Mouse (Mus musculus) embryonic facial prominence, embryonic 11.5 days (tissue): ENCODE data around the gene Prss23. TPM values are rescaled to one million over a fixed set of nuclear protein-coding genes. Genes with fewer than 3 reads are reported as not detected.

Experiments
- ATAC-seq: fragments of 200-750 bp; cut with Nextera tagmentation; replicated peaks from 2 replicates; pipeline ENCODE4 v1.8.0; 2017; ENCODE audit warnings: low read depth; ENCODE audit not compliant: insufficient number of reproducible peaks, low FRiP score, low TSS enrichment
- DNase-seq: peaks from one replicate; pipeline ENCODE4 v3.0.0-alpha.2; 2015; ENCODE audit warnings: low spot score
- H3K27ac ChIP-seq: fragments of 300-500 bp; sonication (generic); replicated peaks from 2 replicates; pipeline ENCODE4 v1.5.1; 2014; ENCODE audit warnings: mild to moderate bottlenecking, low read depth, low read length, control low read depth
- H3K27me3 ChIP-seq: fragments of 300-500 bp; sonication (generic); 2 replicates; pipeline ENCODE4 v1.6.1; 2014; ENCODE audit warnings: mild to moderate bottlenecking, low read length, moderate library complexity, mixed read lengths; ENCODE audit not compliant: control insufficient read depth, insufficient read depth
- H3K36me3 ChIP-seq: fragments of 300-500 bp; sonication (generic); replicated peaks from 2 replicates; pipeline ENCODE4 v1.6.1; 2014; ENCODE audit warnings: low read depth, mild to moderate bottlenecking, low read length, moderate library complexity, mixed read lengths; ENCODE audit not compliant: control insufficient read depth, insufficient read depth
- H3K4me1 ChIP-seq: fragments of 300-500 bp; sonication (generic); 2 replicates; pipeline ENCODE4 v1.6.1; 2014; ENCODE audit warnings: low read length, mixed read lengths; ENCODE audit not compliant: control insufficient read depth, insufficient read depth
- H3K4me2 ChIP-seq: fragments of 300-500 bp; sonication (generic); 2 replicates; pipeline ENCODE4 v1.6.1; 2014; ENCODE audit warnings: low read depth, mild to moderate bottlenecking, control low read depth, low read length, moderate library complexity
- H3K4me3 ChIP-seq: fragments of 300-500 bp; sonication (generic); 2 replicates; pipeline ENCODE4 v1.5.1; 2014; ENCODE audit warnings: low read depth, low read length, control low read depth
- H3K9ac ChIP-seq: fragments of 300-500 bp; sonication (generic); replicated peaks from 2 replicates; pipeline ENCODE4 v1.6.1; 2014; ENCODE audit warnings: mild to moderate bottlenecking, control low read depth, low read length
- H3K9me3 ChIP-seq: fragments of 300-500 bp; sonication (generic); replicated peaks from 2 replicates; pipeline ENCODE4 v1.6.1; 2016; ENCODE audit warnings: mild to moderate bottlenecking, low read length, inconsistent platforms, mixed read lengths; ENCODE audit not compliant: control insufficient read depth
- WGBS: fragments of 180-500 bp; shearing (Covaris S2); extraction: QIAGEN DNeasy Blood & Tissue Kit; methylation state at CpG from one replicate; pipeline ENCODE4 v1.1.7; 2014; 5-methylcytosine and 5-hydroxymethylcytosine counted together
- polyA plus RNA-seq: library from polyadenylated mRNA; unstranded; fragments of >200 nt; fragmentation: Nextera tagmentation; extraction: Ambion mirVana; gene quantifications from 2 replicates; pipeline ENCODE4 v1.2.1, GENCODE M21; 2014

The Prss23 gene
- polyA plus RNA-seq, result 55.0 and 59.3 TPM in 2 replicates

GRCm38 (mm10) chr7:89526731-89527429, at the start of gene Prss23:
Gene Prss23, minus strand, starts transcription at chr7:89527187.
- Histone ChIP-seq H3K4me3 (no peak within 1 kb of the TSS), H3K36me3 (no peaks in the 10 kb centered on the region), H3K27ac (peak within 1 kb of the TSS; percentile 52; the same call in 1 of the 2 replicates), H3K4me2 (0 out of 2 replicates have a peak within 1 kb of the TSS, but pooled peaks have one; percentile 7), H3K9me3 (no peaks in the 10 kb centered on the region), H3K27me3 (no peaks in the 10 kb centered on the region), H3K9ac (no peak within 1 kb of the TSS), H3K4me1 (no peaks in the 10 kb centered on the region)
- 39% methylated on average over 16 of the region's 16 CpGs for WGBS
- ATAC-seq, result 0 out of 2 replicates have a peak, but pooled peaks have one; percentile 56
- peak; percentile 74 for DNase-seq

- ATAC-seq (no peak), DNase-seq (no peak)
- Histone ChIP-seq H3K9ac (no peak overlapping the region), H3K27me3 (no peaks in the 10 kb centered on the region), H3K4me2 (no peak overlapping the region), H3K4me3 (no peak overlapping the region), H3K36me3 (no peaks in the 10 kb centered on the region), H3K27ac (no peak overlapping the region), H3K4me1 (no peaks in the 10 kb centered on the region), H3K9me3 (no peaks in the 10 kb centered on the region)
- 90% methylated on average over 3 of the region's 3 CpGs for WGBS
Observed at GRCm38 (mm10) chr7:89576127-89576526, 49.1 kb upstream of the Prss23 start.

- H3K36me3 ChIP-seq, result no peaks in the 10 kb centered on the region
- no peaks in the 10 kb centered on the region for H3K27me3 ChIP-seq
- ATAC-seq (no peak), DNase-seq (no peak)
- 96% methylated on average over 2 of the region's 2 CpGs for WGBS
- no peak overlapping the region for H3K9ac ChIP-seq
- H3K4me1 ChIP-seq, result no peaks in the 10 kb centered on the region
- no peak overlapping the region for H3K27ac ChIP-seq
- H3K4me3 ChIP-seq, result no peak overlapping the region
- no peaks in the 10 kb centered on the region for H3K9me3 ChIP-seq
- no peak overlapping the region for H3K4me2 ChIP-seq
Observed at GRCm38 (mm10) chr7:89564569-89564968, 37.6 kb upstream of the Prss23 start.

GRCm38 (mm10) chr7:89563501-89563900, 36.5 kb upstream of the Prss23 start:
- no peak overlapping the region for H3K9ac ChIP-seq
- no peaks in the 10 kb centered on the region for H3K9me3 ChIP-seq
- no peaks in the 10 kb centered on the region for H3K4me1 ChIP-seq

GRCm38 (mm10) chr7:89562140-89562539, 35.2 kb upstream of the Prss23 start:
- H3K9me3 ChIP-seq, result no peaks in the 10 kb centered on the region
- DNase-seq, result no peak
- WGBS, result 71% methylated on average over 2 of the region's 2 CpGs
- no peak overlapping the region for H3K4me3 ChIP-seq
- H3K27me3 ChIP-seq, result no peaks in the 10 kb centered on the region
- ATAC-seq, result no peak
- H3K36me3 ChIP-seq, result no peaks in the 10 kb centered on the region
- H3K4me1 ChIP-seq, result no peaks in the 10 kb centered on the region
- no peak overlapping the region for H3K27ac ChIP-seq
- H3K9ac ChIP-seq, result no peak overlapping the region
- H3K4me2 ChIP-seq, result no peak overlapping the region

More at GRCm38 (mm10) chr7:89563501-89563900, 36.5 kb upstream of the Prss23 start:
- DNase-seq (no peak), ATAC-seq (no peak)
- 97% methylated on average over 2 of the region's 2 CpGs for WGBS
- no peaks in the 10 kb centered on the region for H3K27me3 ChIP-seq
- no peak overlapping the region for H3K4me3 ChIP-seq
- H3K27ac ChIP-seq, result no peak overlapping the region
- no peak overlapping the region for H3K4me2 ChIP-seq
- H3K36me3 ChIP-seq, result no peaks in the 10 kb centered on the region

GRCm38 (mm10) chr7:89560939-89561338, 34.0 kb upstream of the Prss23 start:
- Histone ChIP-seq H3K9ac (no peak overlapping the region), H3K4me1 (no peaks in the 10 kb centered on the region), H3K4me3 (no peak overlapping the region), H3K36me3 (no peaks in the 10 kb centered on the region), H3K4me2 (no peak overlapping the region), H3K9me3 (no peaks in the 10 kb centered on the region), H3K27me3 (no peaks in the 10 kb centered on the region), H3K27ac (no peak overlapping the region)
- ATAC-seq (no peak), DNase-seq (no peak)
- WGBS, result 85% methylated on average over 3 of the region's 3 CpGs

GRCm38 (mm10) chr7:89559633-89560032, 32.6 kb upstream of the Prss23 start:
- H3K4me2 ChIP-seq, result no peak overlapping the region
- ATAC-seq, result no peak
- no peak overlapping the region for H3K9ac ChIP-seq
- H3K27me3 ChIP-seq, result no peaks in the 10 kb centered on the region
- no peaks in the 10 kb centered on the region for H3K36me3 ChIP-seq
- no peak overlapping the region for H3K27ac ChIP-seq
- H3K4me1 ChIP-seq, result no peaks in the 10 kb centered on the region
- H3K4me3 ChIP-seq, result no peak overlapping the region
- no peak for DNase-seq
- no peaks in the 10 kb centered on the region for H3K9me3 ChIP-seq
- WGBS, result 86% methylated on average over 4 of the region's 4 CpGs

- no peak for DNase-seq
- Histone ChIP-seq H3K27ac (no peak overlapping the region), H3K9ac (no peak overlapping the region), H3K4me1 (no peaks in the 10 kb centered on the region), H3K27me3 (no peaks in the 10 kb centered on the region), H3K9me3 (no peaks in the 10 kb centered on the region), H3K4me3 (no peak overlapping the region), H3K4me2 (no peak overlapping the region), H3K36me3 (no peaks in the 10 kb centered on the region)
- 79% methylated on average over 4 of the region's 4 CpGs for WGBS
- ATAC-seq, result no peak
Observed at GRCm38 (mm10) chr7:89559105-89559504, 32.1 kb upstream of the Prss23 start.
